Mouse (Mus musculus) CH12.LX (cell line): ENCODE measurements around the gene Aspscr1. TPM values are rescaled to one million over a fixed set of nuclear protein-coding genes. Genes with fewer than 3 reads are reported as not detected.

ENCODE experiments used
- DNase-seq: peaks from one replicate; pipeline ENCODE4 v3.0.0-alpha.2; 2013; ENCODE audit errors: extremely low read depth
- H3K27ac ChIP-seq: 2 replicates; pipeline ENCODE4 v1.5.1; 2012; ENCODE audit warnings: low read depth, mild to moderate bottlenecking, control low read depth, moderate library complexity; ENCODE audit not compliant: insufficient read depth
- H3K27me3 ChIP-seq: replicated peaks from 2 replicates; pipeline ENCODE3; 2012; ENCODE audit warnings: inconsistent platforms
- H3K36me3 ChIP-seq, 2 experiments: replicated peaks in 1 of 2; 2 replicates each; pipeline versions ENCODE3 to v1.6.1; 2012; ENCODE audit warnings: inconsistent platforms in 1 of 2, low read length in 1 of 2, mild to moderate bottlenecking in 1 of 2, mixed read lengths in 1 of 2, moderate library complexity in 1 of 2; ENCODE audit not compliant: control insufficient read depth in 1 of 2, insufficient read depth in 1 of 2
- H3K4me1 ChIP-seq, 2 experiments: 2 replicates each; pipeline ENCODE4 v1.6.1; 2012; ENCODE audit warnings: inconsistent platforms in 1 of 2, moderate library complexity in 1 of 2; ENCODE audit not compliant: insufficient read depth in 2 of 2, control insufficient read depth in 1 of 2
- H3K4me2 ChIP-seq: 2 replicates; pipeline ENCODE4 v1.6.1; 2012; ENCODE audit warnings: low read depth, mild to moderate bottlenecking, control low read depth; ENCODE audit not compliant: poor library complexity, insufficient read depth, severe bottlenecking
- H3K4me3 ChIP-seq, 3 experiments: fragments of 150-350 bp in 1 of 3; sonication (generic) in 1 of 3; replicated peaks in 1 of 3; 2 replicates each; pipeline versions ENCODE3 to v1.5.1; 2011 to 2012; ENCODE audit warnings: low read depth in 2 of 3, low read length in 2 of 3, mild to moderate bottlenecking in 2 of 3, moderate library complexity in 2 of 3, control low read depth in 1 of 3, improper control_type of control experiment in 1 of 3, inconsistent platforms in 1 of 3, mixed read lengths in 1 of 3; ENCODE audit not compliant: poor library complexity in 1 of 3
- H3K79me2 ChIP-seq: replicated peaks from 2 replicates; pipeline ENCODE4 v1.6.1; 2012; ENCODE audit warnings: mild to moderate bottlenecking, moderate library complexity; ENCODE audit not compliant: control insufficient read depth, poor library complexity, insufficient read depth, severe bottlenecking; ENCODE audit errors: extremely low read depth
- H3K9ac ChIP-seq: 2 replicates; pipeline ENCODE4 v1.6.1; 2012; ENCODE audit warnings: low read depth, mild to moderate bottlenecking, control low read depth, moderate library complexity; ENCODE audit not compliant: insufficient read depth
- H3K9me3 ChIP-seq: replicated peaks from 2 replicates; pipeline ENCODE3; 2012; ENCODE audit warnings: low read length, inconsistent platforms, mixed read lengths
- CHD1 ChIP-seq: IDR thresholded peaks from 2 replicates; pipeline ENCODE4 v1.6.1; 2012; ENCODE audit warnings: low read depth, low read length, improper control_type of control experiment, inconsistent platforms
- CTCF ChIP-seq, 2 experiments: IDR thresholded peaks in 1 of 2; conservative IDR thresholded peaks in 1 of 2; 2 replicates each; pipeline ENCODE4 v1.5.1; 2011 to 2012; ENCODE audit warnings: low read depth in 2 of 2, low read length in 2 of 2, improper control_type of control experiment in 1 of 2, inconsistent platforms in 1 of 2, mild to moderate bottlenecking in 1 of 2, moderate library complexity in 1 of 2
- E2F4 ChIP-seq: IDR thresholded peaks from 2 replicates; pipeline ENCODE4 v1.6.1; 2011; ENCODE audit warnings: low read depth, low read length, improper control_type of control experiment; ENCODE audit not compliant: insufficient replicate concordance
- ELF1 ChIP-seq: IDR thresholded peaks from 2 replicates; pipeline ENCODE4 v1.6.1; 2014; ENCODE audit warnings: low read depth, mild to moderate bottlenecking, inconsistent platforms, low read length, improper control_type of control experiment
- GABPA ChIP-seq: IDR thresholded peaks from 2 replicates; pipeline ENCODE4 v1.6.1; 2012; ENCODE audit warnings: low read depth, low read length, improper control_type of control experiment, inconsistent platforms; ENCODE audit not compliant: insufficient replicate concordance
- HCFC1 ChIP-seq: IDR thresholded peaks from 2 replicates; pipeline ENCODE4 v1.6.1; 2012; ENCODE audit warnings: low read depth, mild to moderate bottlenecking, inconsistent platforms, low read length, improper control_type of control experiment
- IRF4 ChIP-seq: IDR thresholded peaks from 2 replicates; pipeline ENCODE4 v1.6.1; 2014; ENCODE audit warnings: low read depth, mild to moderate bottlenecking, inconsistent platforms, low read length, improper control_type of control experiment
- JUN ChIP-seq: IDR thresholded peaks from 2 replicates; pipeline ENCODE4 v1.6.1; 2011; ENCODE audit warnings: low read depth, mild to moderate bottlenecking, low read length, improper control_type of control experiment, moderate library complexity; ENCODE audit not compliant: insufficient read depth
- JUND ChIP-seq: conservative IDR thresholded peaks from 2 replicates; pipeline ENCODE4 v1.6.1; 2011; ENCODE audit warnings: low read depth, low read length, improper control_type of control experiment
- MAFK ChIP-seq: IDR thresholded peaks from 2 replicates; pipeline ENCODE4 v1.6.1; 2011; ENCODE audit warnings: low read length, improper control_type of control experiment; ENCODE audit not compliant: insufficient replicate concordance
- MAZ ChIP-seq: IDR thresholded peaks from 2 replicates; pipeline ENCODE4 v1.6.1; 2012; ENCODE audit warnings: low read depth, mild to moderate bottlenecking, inconsistent platforms, low read length, improper control_type of control experiment, moderate library complexity
- MEF2A ChIP-seq: IDR thresholded peaks from 2 replicates; pipeline ENCODE4 v1.6.1; 2014; ENCODE audit warnings: low read depth, mild to moderate bottlenecking, inconsistent platforms, low read length, improper control_type of control experiment, borderline replicate concordance
- MXI1 ChIP-seq: IDR thresholded peaks from 2 replicates; pipeline ENCODE4 v1.6.1; 2011; ENCODE audit warnings: mild to moderate bottlenecking, low read depth, low read length, improper control_type of control experiment
- MYC ChIP-seq: IDR thresholded peaks from 2 replicates; pipeline ENCODE4 v1.6.1; 2011; ENCODE audit warnings: low read depth, mild to moderate bottlenecking, improper control_type of control experiment, low read length
- NELFE ChIP-seq: IDR thresholded peaks from 2 replicates; pipeline ENCODE4 v1.6.1; 2011; ENCODE audit warnings: low read depth, low read length, improper control_type of control experiment
- NRF1 ChIP-seq: IDR thresholded peaks from 2 replicates; pipeline ENCODE4 v1.6.1; 2014; ENCODE audit warnings: low read depth, mild to moderate bottlenecking, inconsistent platforms, low read length, improper control_type of control experiment, moderate library complexity
- POLR2A ChIP-seq: IDR thresholded peaks from 2 replicates; pipeline ENCODE4 v1.6.1; 2011; ENCODE audit warnings: low read depth, mild to moderate bottlenecking, improper control_type of control experiment, low read length
- POLR2AphosphoS2 ChIP-seq: IDR thresholded peaks from 2 replicates; pipeline ENCODE4 v1.6.1; 2011; ENCODE audit warnings: low read depth, low read length, improper control_type of control experiment
- SMC3 ChIP-seq: IDR thresholded peaks from 2 replicates; pipeline ENCODE4 v1.6.1; 2011; ENCODE audit warnings: low read depth, low read length, improper control_type of control experiment
- TCF12 ChIP-seq: IDR thresholded peaks from 2 replicates; pipeline ENCODE4 v1.6.1; 2014; ENCODE audit warnings: low read depth, mild to moderate bottlenecking, inconsistent platforms, low read length, improper control_type of control experiment
- UBTF ChIP-seq: IDR thresholded peaks from 2 replicates; pipeline ENCODE4 v1.6.1; 2012; ENCODE audit warnings: low read depth, mild to moderate bottlenecking, inconsistent platforms, low read length, improper control_type of control experiment, moderate library complexity
- USF1 ChIP-seq: IDR thresholded peaks from 2 replicates; pipeline ENCODE4 v1.6.1; 2014; ENCODE audit warnings: low read depth, mild to moderate bottlenecking, inconsistent platforms, low read length, improper control_type of control experiment
- USF2 ChIP-seq: conservative IDR thresholded peaks from 2 replicates; pipeline ENCODE4 v1.6.1; 2011; ENCODE audit warnings: low read depth, low read length, improper control_type of control experiment
- ZC3H11A ChIP-seq: IDR thresholded peaks from 2 replicates; pipeline ENCODE4 v1.6.1; 2012; ENCODE audit warnings: low read depth, mild to moderate bottlenecking, inconsistent platforms, low read length, improper control_type of control experiment
- ZNF384 ChIP-seq: IDR thresholded peaks from 2 replicates; pipeline ENCODE4 v1.6.1; 2012; ENCODE audit warnings: low read depth, low read length, improper control_type of control experiment, inconsistent platforms
- dilution Hi-C: fragments of 300-500 bp; cut with MboI; formaldehyde crosslinking; loops from 2 replicates; pipeline ENCODE4 v1.14.3; 2020; ENCODE audit warnings: low sequenced_read_pairs; ENCODE audit not compliant: extremely low pct_unique_long_range_greater_than_20kb, extremely low pct_ligation_motif_present
- in situ Hi-C: fragments of 300-500 bp; cut with MboI; formaldehyde crosslinking; loops from 3 replicates; pipeline ENCODE4 v1.14.3; 2019; ENCODE audit warnings: low sequenced_read_pairs, low pct_ligation_motif_present, low pct_unique_long_range_greater_than_20kb, mixed read lengths
- polyA plus RNA-seq: library from polyadenylated mRNA; unstranded; fragments of >175 nt; gene quantifications from 2 replicates; pipeline ENCODE4 v1.2.1, GENCODE M21; 2012; ENCODE audit warnings: low read depth; ENCODE audit not compliant: insufficient read length
- total RNA-seq, 2 experiments: library from RNA; depleted of rRNA; stranded (reverse); fragments of 300-350 nt in 1 of 2; fragments of >200 nt in 1 of 2; gene quantifications; 2 replicates each; pipeline ENCODE4 v1.2.3; 2012 to 2014

The Aspscr1 gene
- total and polyA plus RNA-seq, 3 experiments: 27.3 to 69.9 (median 34.1) TPM

- no peak for TF ChIP-seq JUN
- TF ChIP-seq HCFC1: peak; percentile 41; the same call in 1 of the 2 replicates
- peak; percentile 61; the same call in 1 of the 2 replicates for TF ChIP-seq NELFE
- TF ChIP-seq MEF2A: no peak; the same call in 1 of the 2 replicates
- peak in 1 of 2 experiments; percentile 78; a peak in 2 of 4 replicates for TF ChIP-seq CTCF (conservative IDR thresholded peaks at IDR 0.05 in 1 of 2, IDR thresholded peaks at IDR 0.05 in 1 of 2; ENCODE audit: low read depth in 2 of 2, low read length in 2 of 2)
- no peak for TF ChIP-seq UBTF
- TF ChIP-seq ZNF384: no peak
- TF ChIP-seq USF1: peak; percentile 53
- peak; percentile 54 for TF ChIP-seq SMC3
- TF ChIP-seq JUND: no peak
Observed at GRCm38 (mm10) chr11:120727169-120727527, 54.4 kb downstream of the Aspscr1 start, which contains the start of gene Dcxr (continued).

- no peaks in the 10 kb centered on the region for H3K79me2 ChIP-seq
- H3K4me2 ChIP-seq: peak overlapping the region; percentile 38
- peaks cover 15 to 32% of the 10 kb centered on the region in 2 experiments for H3K36me3 ChIP-seq
- peaks cover 35% of the 10 kb centered on the region for H3K27me3 ChIP-seq
- H3K4me3 ChIP-seq: no peak overlapping the region
- H3K9ac ChIP-seq: no peak overlapping the region
- no peak overlapping the region for H3K27ac ChIP-seq
- in situ Hi-C loops (loop anchor here (5.0 kb wide), 1 partner anchor 40 kb away; no protein-coding TSS in a partner anchor), dilution Hi-C loops (no loop called here)
- TF ChIP-seq MYC (no peak), NELFE (no peak), NRF1 (no peak), POLR2AphosphoS2 (no peak), ZNF384 (no peak), MXI1 (no peak), ELF1 (no peak), POLR2A (no peak), E2F4 (no peak), USF2 (no peak), TCF12 (no peak), JUND (no peak), CHD1 (no peak), HCFC1 (no peak), ZC3H11A (no peak), GABPA (no peak), IRF4 (no peak), MAFK (no peak), MAZ (no peak)
- TF ChIP-seq, all 38 proteins: peak for 0
- no peak for DNase-seq
- H3K4me1 ChIP-seq: peaks cover 8 to 13% of the 10 kb centered on the region in 2 experiments
- no peaks in the 10 kb centered on the region for H3K9me3 ChIP-seq
Observed at GRCm38 (mm10) chr11:120727564-120727963, 54.8 kb downstream of the Aspscr1 start.
